Mouse (Mus musculus) lung, postnatal 0 days (tissue): ENCODE results near the gene Tgfbr2. TPM values are rescaled to one million over a fixed set of nuclear protein-coding genes. Genes with fewer than 3 reads are reported as not detected.

Experiments used
- ATAC-seq: fragments of 200-750 bp; cut with Nextera tagmentation; 2 replicates; pipeline ENCODE4 v1.8.0; 2017; ENCODE audit warnings: moderate library complexity
- DNase-seq: peaks from one replicate; pipeline ENCODE4 v3.0.0-alpha.2; 2016; ENCODE audit warnings: low spot score
- H3K27ac ChIP-seq: fragments of 300-500 bp; sonication (generic); 2 replicates; pipeline ENCODE4 v1.5.1; 2014; ENCODE audit warnings: antibody characterized with exemption, mild to moderate bottlenecking, low read length, mixed read lengths
- H3K27me3 ChIP-seq: fragments of 300-500 bp; sonication (generic); replicated peaks from 2 replicates; pipeline ENCODE4 v1.6.1; 2014; ENCODE audit warnings: low read length, mixed read lengths; ENCODE audit not compliant: insufficient read depth
- H3K36me3 ChIP-seq: fragments of 300-500 bp; sonication (generic); 2 replicates; pipeline ENCODE4 v1.6.1; 2014; ENCODE audit warnings: low read length, mixed read lengths; ENCODE audit not compliant: insufficient read depth
- H3K4me1 ChIP-seq: fragments of 300-500 bp; sonication (generic); 2 replicates; pipeline ENCODE4 v1.6.1; 2014; ENCODE audit warnings: antibody characterized with exemption, low read depth, low read length, mixed read lengths; ENCODE audit not compliant: insufficient read depth
- H3K4me2 ChIP-seq: fragments of 300-500 bp; sonication (generic); replicated peaks from 2 replicates; pipeline ENCODE4 v1.6.1; 2014; ENCODE audit warnings: low read depth, mild to moderate bottlenecking, low read length, moderate library complexity, mixed read lengths
- H3K4me3 ChIP-seq: fragments of 300-500 bp; sonication (generic); 2 replicates; pipeline ENCODE4 v1.5.1; 2014; ENCODE audit warnings: low read depth, low read length
- H3K9ac ChIP-seq: fragments of 300-500 bp; sonication (generic); replicated peaks from 2 replicates; pipeline ENCODE4 v1.6.1; 2014; ENCODE audit warnings: low read depth, mild to moderate bottlenecking
- H3K9me3 ChIP-seq: fragments of 300-500 bp; sonication (generic); 2 replicates; pipeline ENCODE4 v1.6.1; 2016; ENCODE audit warnings: low read length, mixed read lengths
- CTCF ChIP-seq: IDR thresholded peaks from 2 replicates; pipeline ENCODE4 v1.5.1; 2016; ENCODE audit warnings: antibody characterized with exemption, mild to moderate bottlenecking
- EP300 ChIP-seq: IDR thresholded peaks from 2 replicates; pipeline ENCODE4 v1.6.1; 2016; ENCODE audit warnings: antibody characterized with exemption, mild to moderate bottlenecking, control low read depth
- WGBS: fragments of 180-500 bp; shearing (Covaris S2); extraction: QIAGEN DNeasy Blood & Tissue Kit; methylation state at CpG from one replicate; pipeline ENCODE4 v1.1.7; 2014; 5-methylcytosine and 5-hydroxymethylcytosine counted together
- polyA plus RNA-seq: library from polyadenylated mRNA; unstranded; fragments of >200 nt; fragmentation: Nextera tagmentation; extraction: Ambion mirVana; gene quantifications from 2 replicates; pipeline ENCODE4 v1.2.1, GENCODE M21; 2015

Gene Tgfbr2
- polyA plus RNA-seq, 1 experiment from 2014 or later: 68.0 TPM

GRCm38 (mm10) chr9:116178151-116178550 lies 3.0 kb upstream of the Tgfbr2 start:
- TF ChIP-seq CTCF: no peak
- 0 out of 2 replicates have a peak, but pooled peaks have one; percentile 37 for TF ChIP-seq EP300
- no peak for ATAC-seq
- no peak overlapping the region for H3K4me3 ChIP-seq

GRCm38 (mm10) chr9:116177108-116177507 lies 1.9 kb upstream of the Tgfbr2 start:
- ATAC-seq: no peak
- H3K4me1 ChIP-seq: peaks cover 4% of the 10 kb centered on the region; the same call in 1 of the 2 replicates
- no peak for TF ChIP-seq EP300
- TF ChIP-seq CTCF: no peak
- no peaks in the 10 kb centered on the region for H3K27me3 ChIP-seq
- no peak for DNase-seq
- no peaks in the 10 kb centered on the region for H3K9me3 ChIP-seq
- H3K9ac ChIP-seq: no peak overlapping the region
- H3K4me2 ChIP-seq: no peak overlapping the region
- H3K4me3 ChIP-seq: no peak overlapping the region
- no peaks in the 10 kb centered on the region for H3K36me3 ChIP-seq
- WGBS: 89% methylated on average over 9 of the region's 9 CpGs
- no peak overlapping the region for H3K27ac ChIP-seq

More at GRCm38 (mm10) chr9:116178151-116178550, 3.0 kb upstream of the Tgfbr2 start:
- WGBS: 57% methylated on average over 3 of the region's 3 CpGs
- Histone ChIP-seq H3K9me3 (no peaks in the 10 kb centered on the region), H3K4me2 (no peak overlapping the region), H3K27ac (no peak overlapping the region), H3K9ac (no peak overlapping the region), H3K4me1 (no peaks in the 10 kb centered on the region; the same call in 1 of the 2 replicates), H3K27me3 (no peaks in the 10 kb centered on the region), H3K36me3 (no peaks in the 10 kb centered on the region)
- DNase-seq: peak; percentile 72

- H3K9ac ChIP-seq: peak overlapping the region; percentile 99
- ATAC-seq (no peak), DNase-seq (peak; percentile 75)
- H3K4me2 ChIP-seq: peak overlapping the region; percentile 61
- H3K9me3 ChIP-seq: no peaks in the 10 kb centered on the region
- 5% methylated on average over 16 of the region's 16 CpGs for WGBS
- H3K27me3 ChIP-seq: no peaks in the 10 kb centered on the region
- TF ChIP-seq CTCF (no peak), EP300 (no peak)
- peak overlapping the region; percentile 97 for H3K4me3 ChIP-seq
- H3K27ac ChIP-seq: peak overlapping the region; percentile 100
- H3K4me1 ChIP-seq: peaks cover 4% of the 10 kb centered on the region; the same call in 1 of the 2 replicates
- no peaks in the 10 kb centered on the region for H3K36me3 ChIP-seq
Observed at GRCm38 (mm10) chr9:116175488-116176115, 442 bp upstream of the Tgfbr2 start.

- whole genome bisulfite sequencing: 28% methylated on average over 16 of the region's 16 CpGs
- peak overlapping the region; percentile 100 for H3K27ac ChIP-seq
- H3K4me1 ChIP-seq: peaks cover 14% of the 10 kb centered on the region
- ATAC-seq: no peak
- H3K36me3 ChIP-seq: no peaks in the 10 kb centered on the region
- no peaks in the 10 kb centered on the region for H3K9me3 ChIP-seq
- peak overlapping the region; percentile 97 for H3K4me3 ChIP-seq
- H3K27me3 ChIP-seq: no peaks in the 10 kb centered on the region
- peak overlapping the region; percentile 61 for H3K4me2 ChIP-seq
- peak; percentile 57 for DNase-seq
- H3K9ac ChIP-seq: peak overlapping the region; percentile 99
- TF ChIP-seq CTCF (no peak), EP300 (no peak)
Observed at GRCm38 (mm10) chr9:116173473-116174170, 1.5 kb downstream of the Tgfbr2 start.

- DNase-seq (peak; percentile 39), ATAC-seq (no peak)
- Histone ChIP-seq H3K4me2 (peak overlapping the region; percentile 61), H3K27ac (peak overlapping the region; percentile 100), H3K27me3 (no peaks in the 10 kb centered on the region), H3K4me1 (peaks cover 16% of the 10 kb centered on the region), H3K9me3 (no peaks in the 10 kb centered on the region), H3K9ac (peak overlapping the region; percentile 99), H3K36me3 (no peaks in the 10 kb centered on the region), H3K4me3 (peak overlapping the region; percentile 97)
- 15% methylated on average over 6 of the region's 6 CpGs for WGBS
- TF ChIP-seq EP300 (no peak), CTCF (no peak)
Observed at GRCm38 (mm10) chr9:116173059-116173458, 2.1 kb downstream of the Tgfbr2 start.

- Histone ChIP-seq H3K9ac (no peak overlapping the region), H3K4me1 (peaks cover 29% of the 10 kb centered on the region), H3K27ac (no peak overlapping the region), H3K4me2 (peak overlapping the region; percentile 14; the same call in 1 of the 2 replicates), H3K36me3 (no peaks in the 10 kb centered on the region), H3K27me3 (no peaks in the 10 kb centered on the region), H3K4me3 (no peak overlapping the region), H3K9me3 (no peaks in the 10 kb centered on the region)
- TF ChIP-seq CTCF: no peak
- TF ChIP-seq EP300: no peak
- DNase-seq: no peak
- no peak for ATAC-seq
- 51% methylated on average over 6 of the region's 6 CpGs for WGBS
Observed at GRCm38 (mm10) chr9:116169067-116169466, 6.1 kb downstream of the Tgfbr2 start.
